Mouse (Mus musculus): ENCODE results near the gene Tbxa2r.
A peak's percentile ranks its signal among the peaks of the same experiment; 100 is the strongest.

The Tbxa2r gene

DNA sequence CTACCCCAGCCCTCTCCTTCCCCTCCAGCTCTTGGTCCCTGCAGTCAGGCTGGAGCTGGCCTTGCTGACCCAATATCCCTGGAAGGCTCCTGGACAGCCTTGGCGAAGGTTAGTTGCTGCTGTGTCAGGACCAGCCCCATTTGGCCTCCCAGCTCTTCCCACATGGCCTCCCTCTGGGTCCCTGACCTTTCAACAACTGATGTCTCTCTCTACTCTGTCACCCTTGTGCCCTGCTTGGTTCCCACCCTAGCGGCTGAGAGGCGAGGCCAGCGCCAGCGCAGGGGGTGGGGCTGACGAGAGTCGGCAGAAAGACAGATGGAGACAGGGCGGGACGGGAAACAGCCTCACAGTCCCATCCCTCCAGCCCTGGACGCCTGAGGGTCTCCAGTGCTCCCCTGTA lies at the start of gene Tbxa2r:
Gene Tbxa2r, plus strand, starts transcription at position 346 of the 400 bp plus-strand sequence.
- DNase-seq, result peak; percentile 68

DNA sequence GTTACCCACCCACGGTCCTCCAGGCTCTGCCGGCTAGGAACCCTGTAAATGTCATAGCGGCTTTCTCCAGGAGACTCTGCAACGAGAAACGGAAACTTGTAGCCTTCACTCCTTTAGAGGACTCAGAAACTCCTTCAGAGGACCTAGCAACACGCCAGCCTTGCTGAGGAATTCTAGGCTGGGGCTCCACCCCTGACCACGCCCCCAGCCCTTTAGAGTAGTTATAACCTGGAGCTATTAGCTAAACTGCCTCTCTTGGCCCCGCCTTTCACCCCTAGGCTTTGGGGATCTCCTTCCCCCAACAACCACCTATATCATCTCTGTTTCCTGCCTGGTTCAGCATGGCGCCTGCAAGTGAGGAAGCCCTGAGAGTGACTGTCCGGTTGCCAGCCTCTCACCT lies 49.0 kb upstream of the Tbxa2r start:
- no peak for DNase-seq

DNA sequence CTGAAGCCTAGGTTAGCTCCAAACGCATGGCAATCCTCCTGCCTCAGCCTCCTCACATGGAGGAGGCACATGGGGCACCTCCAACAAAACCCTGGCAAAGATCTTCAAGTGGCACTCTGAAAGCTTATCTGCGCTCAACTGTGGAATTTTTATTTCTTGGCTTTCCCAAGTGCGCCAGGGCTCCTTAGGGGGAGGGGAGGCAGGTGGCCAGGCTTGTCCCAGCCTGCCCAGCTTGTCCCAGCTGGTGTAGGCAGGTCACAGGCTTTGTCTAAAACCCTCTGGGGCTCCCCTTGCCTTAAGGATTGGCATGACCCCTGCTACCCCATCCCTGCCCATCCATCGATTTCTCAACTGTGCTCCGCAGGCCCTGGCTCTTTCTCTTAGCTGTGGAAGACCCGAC lies 44.3 kb upstream of the Tbxa2r start:
- DNase-seq, result peak; percentile 50

DNA sequence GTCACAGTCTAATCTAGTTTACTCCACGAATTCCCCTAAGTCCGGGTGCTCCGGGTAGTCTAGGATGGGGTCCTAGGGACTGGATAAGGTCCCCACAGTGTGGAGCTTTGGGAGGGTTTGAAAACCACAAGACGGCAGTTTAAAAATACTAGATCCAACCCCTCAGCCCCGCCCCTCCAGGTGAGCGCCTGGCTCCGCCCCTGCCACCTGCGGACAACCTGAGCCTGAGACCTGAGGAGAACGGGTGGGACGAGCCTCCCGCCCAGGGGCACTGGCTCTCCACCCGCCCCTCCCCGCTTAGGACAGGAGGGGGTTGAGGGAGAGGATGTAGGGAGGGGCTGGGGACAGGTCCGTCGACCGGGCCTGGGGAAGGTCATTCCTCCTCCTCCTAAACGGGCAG lies 43.8 kb upstream of the Tbxa2r start:
- peak; percentile 77 for DNase-seq

DNA sequence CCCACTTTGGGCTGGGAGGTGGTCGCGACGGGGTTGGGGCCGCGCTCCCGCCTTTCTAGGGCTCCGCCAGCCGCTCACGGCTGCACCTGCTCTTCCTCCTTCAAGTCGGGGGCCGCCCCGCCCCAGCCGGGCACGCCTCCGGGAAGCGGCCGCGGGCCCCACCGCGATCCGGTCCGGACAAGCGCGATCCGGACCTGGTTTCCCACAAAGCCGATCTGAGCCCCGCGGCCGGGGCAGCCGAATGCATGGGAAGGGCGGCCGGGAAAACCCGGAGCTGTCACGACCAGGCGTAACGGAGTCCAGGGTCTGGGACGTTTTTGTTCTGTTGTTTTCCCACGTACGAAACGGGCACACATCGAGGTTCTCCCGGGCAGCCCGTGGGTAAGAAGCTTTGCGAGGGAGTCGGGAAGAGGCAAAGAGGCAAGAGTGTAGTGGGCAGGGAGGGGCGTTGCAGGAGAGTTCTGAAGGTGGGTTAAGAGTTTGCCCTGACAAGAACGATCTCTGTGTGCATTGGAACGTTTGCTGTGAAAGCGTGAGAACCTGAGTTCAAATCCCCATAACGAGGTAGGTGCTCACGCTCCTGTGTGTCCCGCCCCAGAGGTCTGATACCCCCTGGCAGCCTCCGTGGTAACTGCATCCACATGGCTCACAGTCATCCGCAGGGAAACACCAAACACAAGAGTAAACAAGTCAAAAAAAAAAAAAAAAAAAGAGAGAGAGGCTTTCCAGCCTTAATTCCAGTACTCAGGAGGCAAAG lies 42.7 kb upstream of the Tbxa2r start:
- peak; percentile 89 for DNase-seq

DNA sequence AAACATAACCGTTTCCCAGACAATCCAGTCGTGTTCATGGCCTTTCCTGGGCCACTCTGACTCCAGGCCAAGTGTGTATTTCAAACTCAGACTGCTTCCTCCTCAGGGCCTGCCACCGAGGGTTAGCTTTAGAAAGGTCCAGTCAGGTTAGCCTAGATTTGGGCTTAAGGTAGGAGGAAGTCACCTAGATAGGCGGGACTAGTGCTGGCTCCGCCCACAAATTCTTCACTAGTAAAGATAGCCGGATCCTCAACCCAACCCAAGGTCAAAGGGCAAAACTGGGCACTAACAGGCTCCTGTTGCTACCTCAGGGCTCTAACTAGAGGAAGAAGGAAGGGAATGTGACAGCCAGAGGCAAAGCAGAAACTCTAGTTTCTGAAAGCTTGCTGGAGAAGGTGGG lies 41.9 kb upstream of the Tbxa2r start:
- peak; percentile 81 for DNase-seq

DNA sequence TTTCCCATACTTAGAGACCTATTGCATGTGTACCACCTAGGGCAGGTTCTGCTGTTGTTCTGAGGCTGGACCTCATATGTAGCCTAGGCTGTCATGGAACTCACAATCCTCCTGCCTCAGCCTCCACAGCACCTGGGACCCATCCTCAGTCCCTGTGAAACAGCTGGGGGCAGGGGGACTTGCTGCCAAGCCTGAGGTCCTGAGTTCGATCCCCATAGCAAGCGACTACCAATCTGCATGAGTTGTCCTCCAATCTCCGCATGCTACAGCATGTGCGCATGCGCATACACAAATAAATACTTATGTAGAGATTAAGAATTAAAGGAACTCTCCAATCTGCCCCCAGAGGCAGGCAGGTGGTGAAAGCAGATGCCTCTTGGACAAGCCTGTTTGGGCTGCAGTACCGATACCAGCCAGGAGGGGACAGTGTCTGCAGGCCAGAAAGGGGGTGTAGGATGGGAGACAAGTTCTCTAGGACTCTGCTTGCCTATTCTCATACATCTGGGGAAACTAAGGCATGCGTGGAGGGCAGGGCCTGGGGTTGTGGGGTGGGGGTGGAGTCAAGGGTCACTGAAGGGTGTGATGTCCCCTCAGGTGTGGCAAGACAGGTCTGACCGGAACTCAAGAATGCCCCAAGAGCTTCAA lies 40.9 kb upstream of the Tbxa2r start:
- DNase-seq, result peak; percentile 66

DNA sequence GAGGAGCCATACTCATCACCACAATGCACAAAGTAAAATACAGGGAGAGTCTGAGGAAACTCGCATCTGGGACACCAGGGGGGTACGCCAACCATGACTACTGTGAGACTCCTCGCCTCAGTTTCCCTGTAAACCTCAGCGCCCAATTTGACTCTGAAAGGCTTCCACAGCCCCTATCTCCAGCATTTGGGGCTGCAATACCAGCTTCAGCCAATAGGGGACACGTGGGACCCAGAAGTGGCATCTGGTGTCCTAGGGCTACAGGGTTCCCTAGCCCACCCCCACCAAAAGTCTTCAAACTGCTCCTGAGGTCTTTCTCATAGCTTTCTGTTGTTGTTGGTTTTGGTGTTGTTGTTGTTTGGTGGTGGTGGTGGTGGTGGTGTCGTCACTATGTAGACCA lies 39.9 kb upstream of the Tbxa2r start:
- DNase-seq, result no peak

DNA sequence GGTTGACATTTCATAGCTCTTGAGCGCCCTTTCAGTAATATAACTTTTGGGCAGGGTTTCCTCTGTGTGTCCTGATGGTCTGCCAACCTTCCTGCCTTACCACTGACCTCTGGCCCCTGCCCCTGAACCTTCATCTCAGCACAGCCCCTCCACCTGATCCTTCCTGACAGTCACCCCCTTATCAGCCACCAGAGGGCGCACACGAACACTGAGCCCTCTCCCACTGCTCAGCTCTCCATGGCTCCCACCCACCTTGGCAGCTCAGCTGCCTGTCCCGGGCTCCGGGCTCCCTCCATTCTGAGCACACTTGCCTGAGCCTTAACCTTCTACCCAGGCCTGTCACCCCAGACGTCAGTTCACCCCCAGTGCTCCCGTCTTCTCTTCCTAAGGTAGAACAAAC lies 39.3 kb upstream of the Tbxa2r start:
- peak; percentile 71 for DNase-seq

DNA sequence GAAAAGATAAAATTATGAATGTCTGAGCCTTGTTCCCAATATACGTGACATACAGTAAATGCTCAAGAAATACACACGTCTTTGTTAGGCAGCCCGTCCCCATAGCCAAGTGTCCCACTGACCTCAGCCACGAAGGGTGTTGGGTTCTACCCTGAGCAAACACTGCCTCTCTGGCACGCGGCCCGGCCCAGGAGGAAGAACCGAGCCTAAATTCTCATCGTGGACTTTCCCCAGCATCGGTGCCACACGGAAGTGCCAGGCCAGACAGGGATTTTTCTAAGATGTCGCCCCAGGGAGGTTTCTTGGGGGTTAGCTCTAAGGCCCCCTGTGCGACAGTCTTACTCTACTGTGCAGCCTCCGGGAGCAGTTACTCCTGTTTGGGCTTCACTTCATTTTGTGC lies 38.7 kb upstream of the Tbxa2r start:
- peak; percentile 62 for DNase-seq

DNA sequence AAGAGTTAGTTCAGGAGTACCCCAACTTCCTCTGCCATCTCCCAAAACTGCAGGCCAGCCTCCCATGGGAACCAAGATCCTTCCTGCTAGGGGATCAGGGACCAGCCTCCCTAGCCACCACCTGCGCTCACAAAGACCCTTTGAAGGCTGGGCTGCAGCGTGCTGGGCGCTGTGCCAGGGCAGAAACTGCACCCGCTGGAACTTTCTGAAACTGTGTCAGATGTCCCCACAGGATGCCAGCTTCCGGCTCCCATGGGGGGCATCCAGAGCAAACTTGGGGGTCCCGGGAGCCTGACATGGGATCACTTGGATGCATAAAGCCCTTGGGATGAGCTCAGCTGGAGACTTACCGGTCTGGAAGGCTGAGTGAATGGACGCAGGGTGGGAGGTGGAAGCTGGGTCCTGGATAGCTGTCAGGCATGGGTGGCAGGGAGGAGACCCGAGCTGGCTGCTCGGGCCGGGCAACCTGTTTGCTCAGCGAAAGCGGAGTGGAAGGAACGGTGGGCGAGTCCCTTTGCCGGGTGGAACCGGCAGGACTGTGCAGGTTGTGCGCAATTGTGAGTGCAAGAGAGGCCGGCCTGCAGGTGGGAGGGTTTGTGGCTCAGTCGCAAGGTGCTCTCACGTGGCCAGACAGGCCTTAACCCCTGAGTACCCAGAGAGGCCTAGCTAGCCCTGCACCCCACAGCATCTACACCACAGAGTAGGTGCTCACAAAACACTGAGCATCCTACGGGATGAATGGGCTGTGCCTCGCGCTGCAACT lies 37.7 kb upstream of the Tbxa2r start:
- DNase-seq, result peak; percentile 65

DNA sequence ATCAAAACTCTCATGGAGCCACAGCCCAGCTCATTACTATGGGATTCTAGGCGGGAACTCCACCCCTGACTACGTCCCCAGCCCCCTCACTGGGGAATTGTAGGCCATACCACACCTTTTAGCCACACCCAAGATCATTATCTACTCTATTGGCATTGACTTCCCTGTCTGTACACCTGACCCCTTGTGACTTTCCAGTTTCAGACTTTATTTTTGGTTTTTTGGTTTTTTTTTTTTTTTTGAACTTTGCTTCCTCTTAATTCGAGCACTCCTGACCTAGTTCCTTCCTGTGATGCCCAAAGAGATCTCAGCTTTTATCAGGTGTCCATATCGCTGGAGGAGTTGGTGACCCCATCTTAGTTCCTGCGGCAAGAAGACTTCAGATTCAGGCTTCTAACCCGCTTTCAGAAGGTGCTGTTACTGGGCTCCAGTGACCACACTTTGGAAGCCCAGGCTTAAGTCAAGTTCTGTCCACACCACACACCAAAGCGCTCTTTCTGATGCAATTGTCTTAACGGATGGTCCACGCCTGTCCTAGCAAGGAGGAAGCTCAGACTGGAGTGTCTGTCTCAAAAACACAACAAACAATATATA lies 36.9 kb upstream of the Tbxa2r start, which contains the start of gene Tjp3:
Gene Tjp3, minus strand, starts transcription at position 71 of the 594 bp plus-strand sequence.
- no peak for DNase-seq

DNA sequence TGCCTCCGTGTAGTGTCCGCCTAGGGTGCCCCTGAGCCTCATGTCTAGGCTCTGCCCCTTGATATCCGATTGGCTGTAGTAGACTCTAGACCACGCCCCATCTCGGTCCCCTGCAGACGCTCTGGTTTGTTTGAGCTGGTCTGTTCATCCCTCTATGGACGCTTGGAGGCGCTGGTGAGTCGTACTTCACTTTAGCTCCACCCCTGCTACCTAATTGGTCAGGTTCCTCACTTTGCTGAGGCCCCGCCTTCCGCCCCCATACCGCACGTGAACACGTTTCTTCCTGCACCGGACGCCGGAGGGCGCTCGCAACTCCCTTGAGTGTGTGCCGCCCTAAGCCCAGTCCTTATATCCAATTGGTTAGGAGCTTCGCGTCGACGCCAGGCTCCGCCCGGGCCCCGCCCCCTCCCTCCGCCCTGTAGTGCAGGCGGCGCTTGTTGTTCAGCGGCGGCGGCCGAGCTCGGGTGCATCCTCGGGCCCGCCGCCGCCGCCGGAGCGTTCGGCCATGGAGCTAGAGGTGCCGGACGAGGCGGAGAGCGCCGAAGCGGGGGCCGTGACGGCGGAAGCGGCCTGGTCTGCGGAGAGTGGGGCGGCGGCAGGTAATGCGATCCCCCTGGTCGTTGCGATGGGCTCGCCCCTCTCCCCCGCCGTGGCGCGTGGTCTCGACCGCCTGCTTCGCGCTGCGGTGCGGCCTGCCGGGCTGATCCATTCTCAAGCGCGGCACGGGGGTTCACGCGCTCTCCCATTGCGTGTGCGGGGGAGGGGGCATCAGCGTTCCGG lies 35.8 kb upstream of the Tbxa2r start, which contains the start of gene Pip5k1c:
Gene Pip5k1c, plus strand, starts transcription at position 410 of the 780 bp plus-strand sequence.
- peak; percentile 100 for DNase-seq

DNA sequence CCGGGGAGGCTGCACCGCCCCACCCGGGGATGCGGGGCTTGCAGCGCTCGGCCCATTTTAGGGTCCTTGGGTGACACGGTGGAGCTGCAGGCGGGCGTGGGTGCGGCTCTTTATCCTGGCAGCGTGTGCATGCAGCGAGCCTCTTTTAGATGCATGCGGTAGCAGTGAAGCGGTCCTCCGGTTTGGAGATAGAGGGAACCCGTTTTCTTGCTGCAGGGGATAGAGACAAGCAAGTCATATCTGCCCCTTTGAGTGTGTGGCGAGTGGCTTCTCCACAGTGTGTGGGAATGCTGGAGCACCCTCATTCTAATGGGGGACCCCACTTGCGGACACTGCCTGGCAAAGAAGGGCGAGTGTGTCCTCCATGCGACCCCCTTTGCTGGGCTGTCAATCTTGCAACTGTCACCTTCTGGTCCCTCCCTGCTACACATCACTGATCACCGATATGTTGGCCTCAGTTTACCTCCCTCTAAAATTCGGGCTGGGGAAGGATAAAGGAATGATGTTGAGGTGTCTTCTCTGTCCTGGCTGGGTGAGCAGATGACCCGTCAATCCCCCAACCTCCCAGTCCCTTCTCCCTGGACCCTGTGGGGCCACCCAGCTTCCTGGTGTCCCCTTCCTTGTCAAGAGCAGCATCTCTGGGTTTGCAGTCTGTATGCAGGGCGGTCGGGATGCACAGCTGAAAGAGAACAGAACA lies 35.0 kb upstream of the Tbxa2r start:
- DNase-seq, result no peak

DNA sequence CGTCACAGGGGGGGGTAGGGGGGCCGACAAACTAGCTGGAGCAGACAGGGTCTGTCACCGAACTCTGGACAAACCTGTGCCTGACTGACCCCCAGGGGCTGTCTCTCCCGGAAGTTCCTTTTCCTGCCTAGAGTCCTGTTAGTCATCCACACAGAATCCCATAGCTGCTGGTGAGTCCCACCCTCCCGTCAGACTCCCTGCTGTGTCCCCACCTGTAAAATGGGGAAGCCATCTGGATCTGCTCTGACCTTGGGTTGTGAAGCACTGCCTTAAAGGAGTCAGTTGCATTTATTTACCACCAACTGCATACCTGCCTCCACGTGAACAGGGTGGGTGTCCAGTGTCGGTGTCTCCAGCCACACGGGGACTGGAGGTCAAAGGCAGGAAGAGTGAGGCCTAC lies 34.1 kb upstream of the Tbxa2r start:
- no peak for DNase-seq

DNA sequence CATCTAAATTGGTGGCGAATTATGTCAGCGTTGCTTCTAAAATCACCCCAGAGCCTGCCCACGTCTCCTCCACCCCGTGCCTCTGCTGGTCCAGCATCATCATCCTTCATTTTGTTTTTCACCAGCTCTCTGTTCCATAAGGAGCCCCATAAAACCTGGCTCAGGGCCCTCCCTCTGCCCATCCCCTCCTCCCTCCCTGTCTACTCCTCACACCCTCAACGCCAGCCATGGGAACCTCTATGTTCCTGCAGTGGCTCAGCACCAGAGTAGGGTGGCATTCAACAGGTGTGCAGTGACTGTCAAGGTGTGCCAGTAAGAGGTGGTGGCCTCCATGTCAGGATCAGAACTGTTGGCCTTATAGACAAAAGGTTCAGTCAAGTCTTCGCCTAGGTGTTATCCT lies 33.3 kb upstream of the Tbxa2r start:
- no peak for DNase-seq

DNA sequence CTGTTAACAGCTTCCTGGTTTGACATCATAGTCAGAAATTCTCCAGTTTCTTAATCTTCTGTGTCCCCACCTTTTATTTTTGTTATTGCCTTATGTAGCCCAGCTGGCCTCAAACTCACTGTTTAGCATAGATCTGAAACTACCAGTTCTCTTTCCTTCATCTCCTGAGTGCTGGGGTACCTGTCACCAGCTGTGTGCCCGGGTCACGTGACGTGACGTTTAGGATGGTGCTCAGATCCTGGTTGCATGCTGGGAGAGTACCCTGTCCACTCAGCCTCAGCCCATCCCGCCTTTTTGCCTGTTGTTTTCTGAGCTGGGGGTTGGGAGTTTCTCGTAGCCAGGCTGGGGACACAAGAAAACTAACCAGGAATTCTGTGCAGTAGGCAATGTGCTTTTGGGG lies 31.3 kb upstream of the Tbxa2r start:
- no peak for DNase-seq

DNA sequence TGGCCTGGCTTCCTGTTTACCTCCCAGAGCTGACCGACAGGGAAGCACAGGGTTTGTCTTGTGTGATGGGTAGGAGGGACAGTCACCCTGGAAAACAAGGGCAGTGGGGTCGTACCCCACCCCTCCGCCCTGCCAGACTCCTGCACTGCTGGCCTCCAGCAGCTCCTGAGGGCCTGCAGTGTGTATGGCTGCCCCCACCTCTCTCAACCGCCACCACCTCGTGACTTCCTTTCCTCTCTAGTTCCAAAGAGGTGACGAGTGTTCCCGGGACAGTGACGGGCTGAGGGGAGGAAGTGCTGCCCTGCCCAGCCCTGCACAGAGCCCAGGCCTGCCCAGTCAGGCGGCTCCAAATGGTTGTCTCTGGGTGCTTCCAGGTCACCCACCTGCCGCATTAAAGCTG lies 30.7 kb upstream of the Tbxa2r start:
- peak; percentile 79 for DNase-seq

DNA sequence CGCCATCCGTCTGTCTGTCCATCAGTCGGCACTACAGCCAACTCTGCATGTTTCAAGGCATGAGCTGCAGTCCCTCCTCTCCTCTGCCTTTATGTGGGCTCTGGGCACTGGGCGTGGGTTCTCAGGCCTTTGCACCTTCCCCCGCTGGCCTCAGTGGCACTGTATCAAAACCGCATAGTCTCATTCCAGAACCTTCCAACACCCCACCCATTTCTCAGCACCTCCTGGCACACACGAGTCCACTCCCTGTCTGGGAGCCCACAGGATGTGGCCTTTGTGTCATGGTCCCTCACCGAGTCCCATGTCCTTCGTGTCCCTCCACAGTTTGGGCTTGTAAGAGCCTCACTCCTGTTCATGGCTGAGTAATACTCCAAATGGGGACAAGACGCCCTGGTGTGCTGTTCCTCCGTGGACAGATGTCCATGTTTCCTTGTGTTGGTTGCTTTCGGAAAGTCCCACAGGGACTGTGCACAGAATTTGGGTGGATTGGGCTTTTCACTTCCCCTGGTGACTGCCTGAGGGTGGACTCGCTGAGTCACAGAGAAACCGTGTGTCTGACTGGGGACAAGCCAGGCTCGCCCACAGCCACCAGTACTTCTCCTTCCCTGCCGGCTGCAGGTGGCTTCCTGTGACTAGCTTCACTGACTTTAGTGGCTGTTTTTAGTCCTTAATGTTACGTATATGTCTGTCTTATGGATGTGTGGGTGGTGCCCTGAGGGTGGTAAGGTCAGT lies 30.0 kb upstream of the Tbxa2r start:
- DNase-seq, result peak; percentile 26

DNA sequence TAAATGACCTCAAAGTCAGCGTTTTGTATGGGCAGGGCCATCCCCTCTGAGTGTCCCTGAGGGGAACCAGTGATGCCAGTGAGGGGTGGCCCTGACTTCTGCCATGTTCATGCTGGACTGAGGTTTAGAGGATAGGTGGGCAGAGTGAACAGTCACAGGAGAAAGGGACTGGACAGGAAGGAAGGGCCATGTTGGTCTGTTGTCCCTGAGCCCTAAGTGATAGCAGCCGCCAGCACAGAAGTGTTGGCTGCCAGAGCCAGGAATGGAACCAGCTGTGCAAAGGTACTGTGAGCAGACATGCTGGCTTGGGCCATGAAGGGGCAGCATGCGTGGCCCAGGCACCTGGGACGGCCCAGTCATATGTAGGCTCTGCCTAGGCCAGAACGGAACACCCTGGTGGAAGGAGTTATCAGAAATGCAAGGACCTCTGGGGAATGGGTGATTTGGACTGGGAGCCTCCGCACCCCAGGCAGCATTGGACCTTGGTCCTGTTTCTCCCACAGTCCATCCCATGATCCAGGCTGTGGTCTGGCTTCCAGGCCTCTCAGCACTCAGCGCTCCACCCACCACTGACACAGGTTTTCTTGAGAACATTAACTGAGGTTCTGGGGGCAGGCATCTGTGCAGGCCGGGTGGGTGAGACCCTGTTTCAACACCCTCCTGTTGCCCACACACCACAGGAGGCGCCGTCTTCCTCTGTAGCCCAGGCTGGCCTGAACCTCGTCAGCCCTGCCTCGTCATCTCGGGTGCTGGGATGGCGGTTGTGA lies 28.8 kb upstream of the Tbxa2r start:
- DNase-seq, result peak; percentile 88
